In the genomic region with DNA sequence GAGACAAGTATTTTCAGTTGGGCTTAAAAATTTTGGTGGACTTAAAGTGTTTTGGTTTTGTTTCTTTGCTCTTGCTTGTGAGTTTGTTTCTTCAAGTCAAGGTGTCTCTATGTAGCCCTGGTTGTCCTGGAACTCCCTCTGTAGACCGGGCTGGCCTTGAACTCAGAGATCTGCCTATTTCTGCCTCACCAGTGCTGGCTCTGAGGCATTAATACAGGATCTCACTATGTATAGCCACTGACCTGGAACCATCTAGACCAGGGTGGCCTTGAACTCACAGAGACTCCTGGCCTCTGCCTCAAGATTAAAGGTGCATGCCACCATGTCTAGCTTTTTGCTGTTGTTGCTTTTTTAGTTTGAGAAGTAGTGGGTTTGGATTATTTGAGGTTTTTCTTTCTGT, we compare ENCODE assay signal across 9 mouse cellular contexts. TPM values are rescaled to one million over a fixed set of nuclear protein-coding genes. Genes with fewer than 3 reads are reported as not detected.
DNase-seq lines count a peak whose midpoint lies in the region; ATAC-seq and TF ChIP-seq lines count a peak whose summit lies in the region.
"Had no signal": no experiment of that assay in that cellular context is flagged by ENCODE, and none has a peak within 500 bp of the region (broad histone marks: within the 10 kb centered on the region; RNA-seq: fewer than 3 reads in every experiment).

No protein-coding gene starts in this region.

- H3K9ac ChIP-seq in kidney, postnatal 0 days (ENCODE audit: low read depth, low read length): no peak overlapping the region
- no peak overlapping the region for H3K9ac ChIP-seq in embryonic facial prominence, embryonic 13.5 days
- H3K9ac ChIP-seq in hindbrain, embryonic 16.5 days (ENCODE audit: low read depth, low read length): no peak overlapping the region; the same call in 1 of the 2 replicates
- H3K9ac ChIP-seq in midbrain, embryonic 14.5 days (replicated peaks; ENCODE audit: low read length): no peak overlapping the region

- no peak for DNase-seq in kidney, postnatal 0 days (ENCODE audit: low spot score)
- no peak for DNase-seq in kidney, adult 8-10 months
- no peak for DNase-seq in midbrain, embryonic 14.5 days
- no peak for DNase-seq in right cerebral cortex, postnatal 14 days
- no peak for DNase-seq in thymus, adult 18-20 months
- DNase-seq in urinary bladder, postnatal 10 days (ENCODE audit: low spot score): no peak

- no peak for TF ChIP-seq CTCF in kidney, postnatal 0 days (IDR thresholded peaks at IDR 0.05; ENCODE audit: low read depth)

- 0 out of 2 replicates have a peak, but pooled peaks cover 2% of the 10 kb centered on the region for H3K4me1 ChIP-seq in kidney, postnatal 0 days (replicated peaks; ENCODE audit: insufficient read depth, low read length)
- H3K4me1 ChIP-seq in embryonic facial prominence, embryonic 13.5 days: peaks cover 17% of the 10 kb centered on the region
- H3K4me1 ChIP-seq in hindbrain, embryonic 16.5 days (ENCODE audit: control insufficient read depth, insufficient read depth, low read depth, low read length): peaks cover 16% of the 10 kb centered on the region
- H3K4me1 ChIP-seq in midbrain, embryonic 14.5 days (ENCODE audit: control insufficient read depth, insufficient read depth, low read length): peaks cover 8% of the 10 kb centered on the region; the same call in 1 of the 2 replicates

- H3K36me3 ChIP-seq in kidney, postnatal 0 days (ENCODE audit: insufficient read depth, low read length): no peaks in the 10 kb centered on the region
- no peaks in the 10 kb centered on the region for H3K36me3 ChIP-seq in embryonic facial prominence, embryonic 13.5 days
- H3K36me3 ChIP-seq in hindbrain, embryonic 16.5 days (ENCODE audit: control insufficient read depth, insufficient read depth, low read length): no peaks in the 10 kb centered on the region
- peaks cover 4% of the 10 kb centered on the region; the same call in 1 of the 2 replicates for H3K36me3 ChIP-seq in midbrain, embryonic 14.5 days (ENCODE audit: control insufficient read depth, insufficient read depth, low read length)

- 91% methylated on average over 1 of the region's 1 CpGs for WGBS in kidney, postnatal 0 days
- WGBS in embryonic facial prominence, embryonic 13.5 days: 86% methylated on average over 1 of the region's 1 CpGs
- 90% methylated on average over 1 of the region's 1 CpGs for WGBS in hindbrain, embryonic 16.5 days
- 97% methylated on average over 1 of the region's 1 CpGs for WGBS in midbrain, embryonic 14.5 days

- H3K4me2 ChIP-seq in kidney, postnatal 0 days (ENCODE audit: low read length): peak overlapping the region; percentile 92
- H3K4me2 ChIP-seq in embryonic facial prominence, embryonic 13.5 days: peak overlapping the region; percentile 87
- H3K4me2 ChIP-seq in hindbrain, embryonic 16.5 days (ENCODE audit: low read length): peak overlapping the region; percentile 80
- peak overlapping the region; percentile 85 for H3K4me2 ChIP-seq in midbrain, embryonic 14.5 days (ENCODE audit: low read length)

- no peak overlapping the region for H3K4me3 ChIP-seq in kidney, postnatal 0 days (replicated peaks; ENCODE audit: low read depth, low read length)
- peak overlapping the region; percentile 79 for H3K4me3 ChIP-seq in embryonic facial prominence, embryonic 13.5 days
- peak overlapping the region; percentile 7; the same call in 1 of the 2 replicates for H3K4me3 ChIP-seq in hindbrain, embryonic 16.5 days (ENCODE audit: low read length)
- peak overlapping the region; percentile 81; the same call in 1 of the 2 replicates for H3K4me3 ChIP-seq in midbrain, embryonic 14.5 days (replicated peaks; ENCODE audit: low read depth, low read length)

- no peaks in the 10 kb centered on the region for H3K27me3 ChIP-seq in kidney, postnatal 0 days (ENCODE audit: insufficient read depth, low read length)
- no peaks in the 10 kb centered on the region for H3K27me3 ChIP-seq in embryonic facial prominence, embryonic 13.5 days
- no peaks in the 10 kb centered on the region for H3K27me3 ChIP-seq in hindbrain, embryonic 16.5 days (replicated peaks; ENCODE audit: control insufficient read depth, insufficient read depth, low read length)
- no peaks in the 10 kb centered on the region for H3K27me3 ChIP-seq in midbrain, embryonic 14.5 days (ENCODE audit: control insufficient read depth, insufficient read depth, low read length)
- H3K27me3 ChIP-seq: Patski had no signal

- no peak overlapping the region for H3K27ac ChIP-seq in kidney, postnatal 0 days
- H3K27ac ChIP-seq in embryonic facial prominence, embryonic 13.5 days: no peak overlapping the region
- H3K27ac ChIP-seq in hindbrain, embryonic 16.5 days (ENCODE audit: low read depth, low read length): no peak overlapping the region
- H3K27ac ChIP-seq in midbrain, embryonic 14.5 days (replicated peaks; ENCODE audit: low read depth, low read length): no peak overlapping the region

- H3K9me3 ChIP-seq in kidney, postnatal 0 days (replicated peaks; ENCODE audit: low read length): no peaks in the 10 kb centered on the region
- H3K9me3 ChIP-seq in embryonic facial prominence, embryonic 13.5 days: no peaks in the 10 kb centered on the region
- H3K9me3 ChIP-seq in hindbrain, embryonic 16.5 days (ENCODE audit: control insufficient read depth, low read length): no peaks in the 10 kb centered on the region
- H3K9me3 ChIP-seq in midbrain, embryonic 14.5 days (ENCODE audit: control insufficient read depth, low read length): no peaks in the 10 kb centered on the region

- ATAC-seq in kidney, postnatal 0 days (replicated peaks; ENCODE audit: low FRiP score, low read depth): no peak
- no peak for ATAC-seq in embryonic facial prominence, embryonic 13.5 days (ENCODE audit: insufficient number of reproducible peaks, insufficient read depth, low FRiP score, low TSS enrichment, low read depth)
- ATAC-seq in hindbrain, embryonic 16.5 days: no peak
- no peak for ATAC-seq in midbrain, embryonic 14.5 days (ENCODE audit: low FRiP score, low TSS enrichment)
- ATAC-seq: Patski had no signal

RNA-seq across cellular contexts. Expression of a gene that starts 1.2 kb away (rescaled TPM):
- polyA plus RNA-seq in kidney, postnatal 0 days (2015; fragmentation: Nextera tagmentation; extraction: Ambion mirVana): 30.6 and 38.3 TPM in 2 replicates
- 34.2 TPM in 2 replicates for polyA plus RNA-seq in embryonic facial prominence, embryonic 13.5 days (2015; fragmentation: Nextera tagmentation; extraction: Ambion mirVana)
- polyA plus RNA-seq in hindbrain, embryonic 16.5 days (2015; fragmentation: Nextera tagmentation; extraction: Ambion mirVana): 46.9 and 50.5 TPM in 2 replicates
- 34.9 and 57.0 TPM in 2 replicates for polyA plus RNA-seq in midbrain, embryonic 14.5 days (2014; fragmentation: Nextera tagmentation; extraction: Ambion mirVana)

RNA-seq across cellular contexts. Expression of a gene that starts 12.4 kb away (rescaled TPM):
- polyA plus RNA-seq in kidney, postnatal 0 days (2015; fragmentation: Nextera tagmentation; extraction: Ambion mirVana): 40.1 and 45.1 TPM in 2 replicates
- polyA plus RNA-seq in embryonic facial prominence, embryonic 13.5 days (2015; fragmentation: Nextera tagmentation; extraction: Ambion mirVana): 26.6 and 27.5 TPM in 2 replicates
- 37.9 and 41.9 TPM in 2 replicates for polyA plus RNA-seq in hindbrain, embryonic 16.5 days (2015; fragmentation: Nextera tagmentation; extraction: Ambion mirVana)
- polyA plus RNA-seq in midbrain, embryonic 14.5 days (2014; fragmentation: Nextera tagmentation; extraction: Ambion mirVana): 34.1 and 40.1 TPM in 2 replicates

RNA-seq across cellular contexts. Expression of a gene that starts 31.6 kb away (rescaled TPM):
- not detected in 2 replicates for polyA plus RNA-seq in kidney, postnatal 0 days (2015; fragmentation: Nextera tagmentation; extraction: Ambion mirVana)
- polyA plus RNA-seq in embryonic facial prominence, embryonic 13.5 days (2015; fragmentation: Nextera tagmentation; extraction: Ambion mirVana): not detected in 2 replicates
- not detected in 2 replicates for polyA plus RNA-seq in hindbrain, embryonic 16.5 days (2015; fragmentation: Nextera tagmentation; extraction: Ambion mirVana)
- not detected in 2 replicates for polyA plus RNA-seq in midbrain, embryonic 14.5 days (2014; fragmentation: Nextera tagmentation; extraction: Ambion mirVana)
- polyA plus RNA-seq: Patski had no signal

RNA-seq across cellular contexts. Expression of a gene that starts 55.8 kb away (rescaled TPM):
- 4.3 TPM in 2 replicates for polyA plus RNA-seq in kidney, postnatal 0 days (2015; fragmentation: Nextera tagmentation; extraction: Ambion mirVana)
- polyA plus RNA-seq in embryonic facial prominence, embryonic 13.5 days (2015; fragmentation: Nextera tagmentation; extraction: Ambion mirVana): 0.25 and 2.6 TPM in 2 replicates
- polyA plus RNA-seq in hindbrain, embryonic 16.5 days (2015; fragmentation: Nextera tagmentation; extraction: Ambion mirVana): 0.19 TPM in 1 of 2 replicates, not detected in the other
- polyA plus RNA-seq in midbrain, embryonic 14.5 days (2014; fragmentation: Nextera tagmentation; extraction: Ambion mirVana): 0.16 TPM in 1 of 2 replicates, not detected in the other
